Comparison of ENCODE assay signal across 19 mouse cellular contexts in genomic region chr4:83915871-83916270, GRCm38 (mm10).
A peak's percentile ranks its signal among the peaks of the same experiment; 100 is the strongest.
DNase-seq lines count a peak whose midpoint lies in the region; ATAC-seq and TF ChIP-seq lines count a peak whose summit lies in the region.
"Had no signal": no experiment of that assay in that cellular context is flagged by ENCODE, and none has a peak within 500 bp of the region (broad histone marks: within the 10 kb centered on the region; RNA-seq: fewer than 3 reads in every experiment).

No protein-coding gene starts in this region.

- TF ChIP-seq POLR2A in kidney, adult 2 months (IDR thresholded peaks at IDR 0.05; ENCODE audit: low read depth, low read length) = no peak

- H3K27ac ChIP-seq in kidney, embryonic 15.5 days = no peak overlapping the region
- no peak overlapping the region for H3K27ac ChIP-seq in kidney, adult 2 months (ENCODE audit: insufficient read depth, low read depth, low read length)
- no peak overlapping the region for H3K27ac ChIP-seq in intestine, embryonic 15.5 days
- no peak overlapping the region for H3K27ac ChIP-seq in midbrain, embryonic 14.5 days (replicated peaks; ENCODE audit: low read depth, low read length)
- H3K27ac ChIP-seq: embryonic facial prominence, embryonic 12.5 days; forebrain, embryonic 12.5 days had no signal

- no peak for TF ChIP-seq CTCF in kidney, adult 2 months (conservative IDR thresholded peaks at IDR 0.05; ENCODE audit: insufficient read depth, insufficient read length, low read depth, low read length)

- H3K27me3 ChIP-seq in kidney, embryonic 15.5 days = no peaks in the 10 kb centered on the region
- no peaks in the 10 kb centered on the region for H3K27me3 ChIP-seq in kidney, adult 2 months (replicated peaks; ENCODE audit: control insufficient read depth, insufficient read depth, low read length)
- no peaks in the 10 kb centered on the region for H3K27me3 ChIP-seq in intestine, embryonic 15.5 days (replicated peaks)
- H3K27me3 ChIP-seq in midbrain, embryonic 14.5 days (ENCODE audit: control insufficient read depth, insufficient read depth, low read length) = no peaks in the 10 kb centered on the region
- H3K27me3 ChIP-seq: embryonic facial prominence, embryonic 12.5 days; forebrain, embryonic 12.5 days had no signal

- 0 out of 2 replicates have a peak, but pooled peaks have one; percentile 46 for ATAC-seq in kidney, embryonic 15.5 days (replicated peaks; ENCODE audit: low FRiP score)
- ATAC-seq in intestine, embryonic 15.5 days = no peak
- no peak for ATAC-seq in midbrain, embryonic 14.5 days (ENCODE audit: low FRiP score, low TSS enrichment)
- ATAC-seq: forebrain, embryonic 14.5 days; forebrain, postnatal 0 days had no signal

- H3K36me3 ChIP-seq in kidney, embryonic 15.5 days = no peaks in the 10 kb centered on the region
- no peaks in the 10 kb centered on the region for H3K36me3 ChIP-seq in kidney, adult 2 months (ENCODE audit: control insufficient read depth, insufficient read depth, low read length)
- H3K36me3 ChIP-seq in intestine, embryonic 15.5 days = no peaks in the 10 kb centered on the region
- H3K36me3 ChIP-seq in midbrain, embryonic 14.5 days (ENCODE audit: control insufficient read depth, insufficient read depth, low read length) = no peaks in the 10 kb centered on the region
- H3K36me3 ChIP-seq: embryonic facial prominence, embryonic 12.5 days; forebrain, embryonic 12.5 days had no signal

- H3K4me1 ChIP-seq in kidney, embryonic 15.5 days = peaks cover 7% of the 10 kb centered on the region
- H3K4me1 ChIP-seq in kidney, adult 2 months (ENCODE audit: control insufficient read depth, insufficient read depth, low read length) = no peaks in the 10 kb centered on the region
- no peaks in the 10 kb centered on the region for H3K4me1 ChIP-seq in intestine, embryonic 15.5 days (replicated peaks)
- H3K4me1 ChIP-seq in midbrain, embryonic 14.5 days (ENCODE audit: control insufficient read depth, insufficient read depth, low read length) = no peaks in the 10 kb centered on the region
- H3K4me1 ChIP-seq: embryonic facial prominence, embryonic 12.5 days; forebrain, embryonic 12.5 days had no signal

- no peak overlapping the region for H3K9ac ChIP-seq in kidney, embryonic 15.5 days
- no peak overlapping the region for H3K9ac ChIP-seq in intestine, embryonic 15.5 days
- H3K9ac ChIP-seq in midbrain, embryonic 14.5 days (replicated peaks; ENCODE audit: low read length) = no peak overlapping the region
- H3K9ac ChIP-seq: embryonic facial prominence, embryonic 12.5 days; forebrain, embryonic 12.5 days; forebrain, postnatal 0 days had no signal

- no peaks in the 10 kb centered on the region for H3K9me3 ChIP-seq in kidney, embryonic 15.5 days (replicated peaks)
- no peaks in the 10 kb centered on the region for H3K9me3 ChIP-seq in intestine, embryonic 15.5 days
- H3K9me3 ChIP-seq in midbrain, embryonic 14.5 days (ENCODE audit: control insufficient read depth, low read length) = no peaks in the 10 kb centered on the region
- H3K9me3 ChIP-seq: embryonic facial prominence, embryonic 12.5 days; forebrain, embryonic 12.5 days had no signal

- H3K4me2 ChIP-seq in kidney, embryonic 15.5 days = no peak overlapping the region
- no peak overlapping the region for H3K4me2 ChIP-seq in intestine, embryonic 15.5 days (replicated peaks)
- H3K4me2 ChIP-seq in midbrain, embryonic 14.5 days (ENCODE audit: low read length) = no peak overlapping the region
- H3K4me2 ChIP-seq: embryonic facial prominence, embryonic 12.5 days; forebrain, embryonic 12.5 days had no signal

- peak; percentile 51 for DNase-seq in adrenal gland, adult 2 months
- DNase-seq in adrenal gland, postnatal 25 days = no peak
- DNase-seq in kidney, adult 2 months = no peak
- DNase-seq in adrenal gland, postnatal 10 days = peak; percentile 19
- DNase-seq in adrenal gland, postnatal 36 days = peak; percentile 21 to 29
- DNase-seq in midbrain, embryonic 14.5 days = no peak
- DNase-seq: cerebellum, adult 11 months; cerebellum, adult 18-20 months; cerebellum, adult 8-10 months; cerebellum, adult 9-11 months; cerebellum, postnatal 14 days; cerebellum, postnatal 36 days; embryo, embryonic 11 days; forebrain, postnatal 0 days had no signal

- H3K4me3 ChIP-seq in kidney, embryonic 15.5 days (replicated peaks) = no peak overlapping the region
- H3K4me3 ChIP-seq in kidney, adult 2 months (ENCODE audit: insufficient read depth, low read depth, low read length) = no peak overlapping the region
- H3K4me3 ChIP-seq in intestine, embryonic 15.5 days (replicated peaks) = no peak overlapping the region
- H3K4me3 ChIP-seq in midbrain, embryonic 14.5 days (replicated peaks; ENCODE audit: low read depth, low read length) = no peak overlapping the region
- H3K4me3 ChIP-seq: embryonic facial prominence, embryonic 12.5 days; forebrain, embryonic 12.5 days had no signal

- WGBS in kidney, embryonic 15.5 days = 47% methylated on average over 4 of the region's 4 CpGs
- 63% methylated on average over 4 of the region's 4 CpGs for WGBS in kidney, adult 2 months
- WGBS in intestine, embryonic 15.5 days = 68% methylated on average over 4 of the region's 4 CpGs
- 62% methylated on average over 4 of the region's 4 CpGs for WGBS in midbrain, embryonic 14.5 days

Comparison
In these comparisons a context has a peak if more than half of its experiments do, and no peak if none do; other contexts are left out.
1. DNase-seq: peak in adrenal gland, adult 2 months (single experiment), adrenal gland, postnatal 10 days (single experiment) and adrenal gland, postnatal 36 days (2 of 2); none in adrenal gland, postnatal 25 days (single experiment), kidney, adult 2 months (single experiment) and midbrain, embryonic 14.5 days (single experiment).